In the genomic region with DNA sequence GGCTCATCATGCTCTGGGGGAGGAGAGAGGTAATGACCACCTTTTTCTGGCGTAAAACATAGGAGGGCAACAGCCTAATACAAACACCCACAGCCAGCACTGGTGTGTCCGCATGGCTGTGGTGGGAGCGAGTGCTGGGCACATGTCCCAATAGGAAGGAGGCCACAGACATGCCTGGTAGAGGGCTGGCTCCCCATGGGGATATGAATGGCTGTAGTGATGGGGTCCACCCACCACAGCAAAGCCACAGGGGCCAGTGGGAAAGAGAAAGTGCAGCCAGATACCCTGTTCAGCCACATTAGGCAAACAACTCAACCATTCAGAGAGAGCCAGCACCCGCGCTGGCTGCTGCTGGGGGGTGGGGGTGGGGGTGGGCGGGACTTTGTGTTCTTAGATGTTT, we compare ENCODE assay signal across 9 mouse cellular contexts.
A peak's percentile ranks its signal among the peaks of the same experiment; 100 is the strongest.
DNase-seq lines count a peak whose midpoint lies in the region; ATAC-seq lines count a peak whose summit lies in the region.
"Had no signal": no experiment of that assay in that cellular context is flagged by ENCODE, and none has a peak within 500 bp of the region (broad histone marks: within the 10 kb centered on the region; RNA-seq: fewer than 3 reads in every experiment).

No protein-coding gene starts in this region.

- H3K27me3 ChIP-seq in liver, embryonic 11.5 days (replicated peaks; ENCODE audit: control insufficient read depth, insufficient read depth, low read length) = no peaks in the 10 kb centered on the region
- H3K27me3 ChIP-seq in hindbrain, embryonic 16.5 days (replicated peaks; ENCODE audit: control insufficient read depth, insufficient read depth, low read length) = no peaks in the 10 kb centered on the region
- no peaks in the 10 kb centered on the region for H3K27me3 ChIP-seq in midbrain, embryonic 16.5 days (ENCODE audit: control insufficient read depth, insufficient read depth, low read depth, low read length)

- H3K4me2 ChIP-seq in liver, embryonic 11.5 days = peak overlapping the region; percentile 98
- H3K4me2 ChIP-seq in hindbrain, embryonic 16.5 days (ENCODE audit: low read length) = no peak overlapping the region
- H3K4me2 ChIP-seq in midbrain, embryonic 16.5 days (ENCODE audit: low read length) = no peak overlapping the region

- 25% methylated on average over 6 of the region's 6 CpGs for WGBS in liver, embryonic 11.5 days
- WGBS in hindbrain, embryonic 16.5 days = 27% methylated on average over 5 of the region's 6 CpGs
- WGBS in midbrain, embryonic 16.5 days = 49% methylated on average over 6 of the region's 6 CpGs

- peaks cover 53% of the 10 kb centered on the region for H3K4me1 ChIP-seq in liver, embryonic 11.5 days (replicated peaks; ENCODE audit: control insufficient read depth, insufficient read depth, low read length)
- H3K4me1 ChIP-seq in hindbrain, embryonic 16.5 days (ENCODE audit: control insufficient read depth, insufficient read depth, low read depth, low read length) = peaks cover 35% of the 10 kb centered on the region
- peaks cover 29% of the 10 kb centered on the region for H3K4me1 ChIP-seq in midbrain, embryonic 16.5 days (ENCODE audit: control insufficient read depth, insufficient read depth, low read length)

- no peak for ATAC-seq in cerebellum, adult (ENCODE audit: insufficient number of reproducible peaks, low FRiP score, low TSS enrichment)
- ATAC-seq in liver, embryonic 11.5 days (replicated peaks; ENCODE audit: low FRiP score) = peak; percentile 1; the same call in 1 of the 2 replicates
- peak; percentile 46 for ATAC-seq in hindbrain, embryonic 16.5 days
- ATAC-seq in midbrain, embryonic 16.5 days = 0 out of 2 replicates have a peak, but pooled peaks have one; percentile 5

- no peaks in the 10 kb centered on the region for H3K36me3 ChIP-seq in liver, embryonic 11.5 days (ENCODE audit: control insufficient read depth, insufficient read depth, low read length)
- H3K36me3 ChIP-seq in hindbrain, embryonic 16.5 days (ENCODE audit: control insufficient read depth, insufficient read depth, low read length) = no peaks in the 10 kb centered on the region
- H3K36me3 ChIP-seq in midbrain, embryonic 16.5 days (ENCODE audit: control insufficient read depth, insufficient read depth, low read length) = no peaks in the 10 kb centered on the region

- H3K9me3 ChIP-seq in liver, embryonic 11.5 days (ENCODE audit: control insufficient read depth, low read length) = no peaks in the 10 kb centered on the region
- no peaks in the 10 kb centered on the region for H3K9me3 ChIP-seq in hindbrain, embryonic 16.5 days (ENCODE audit: control insufficient read depth, low read length)
- H3K9me3 ChIP-seq in midbrain, embryonic 16.5 days (replicated peaks; ENCODE audit: control insufficient read depth, low read length, poor library complexity, severe bottlenecking) = no peaks in the 10 kb centered on the region

- H3K9ac ChIP-seq in liver, embryonic 11.5 days (ENCODE audit: low read depth, low read length) = peak overlapping the region; percentile 95
- no peak overlapping the region; the same call in 1 of the 2 replicates for H3K9ac ChIP-seq in hindbrain, embryonic 16.5 days (ENCODE audit: low read depth, low read length)
- peak overlapping the region; percentile 18; the same call in 1 of the 2 replicates for H3K9ac ChIP-seq in midbrain, embryonic 16.5 days (ENCODE audit: low read depth, low read length)

- no peak overlapping the region for H3K4me3 ChIP-seq in liver, embryonic 11.5 days (ENCODE audit: low read depth, low read length)
- no peak overlapping the region for H3K4me3 ChIP-seq in hindbrain, embryonic 16.5 days (ENCODE audit: low read length)
- H3K4me3 ChIP-seq in midbrain, embryonic 16.5 days (ENCODE audit: low read depth, low read length) = no peak overlapping the region

- DNase-seq in cerebellum, adult 11-12 months = peak; percentile 51
- no peak for DNase-seq in liver, embryonic 11.5 days (ENCODE audit: low spot score)
- no peak for DNase-seq in liver
- DNase-seq in spleen, postnatal 14 days (ENCODE audit: low spot score in 2 of 2) = no peak
- DNase-seq in kidney, postnatal 14 days = no peak
- DNase-seq: spleen, adult 18-20 months had no signal

- peak overlapping the region; percentile 100 for H3K27ac ChIP-seq in liver, embryonic 11.5 days (ENCODE audit: low read depth, low read length)
- H3K27ac ChIP-seq in hindbrain, embryonic 16.5 days (ENCODE audit: low read depth, low read length) = peak overlapping the region; percentile 67
- peak overlapping the region; percentile 60; the same call in 1 of the 2 replicates for H3K27ac ChIP-seq in midbrain, embryonic 16.5 days (ENCODE audit: low read length)
